7 mouse cellular contexts compared by ENCODE assay signal in genomic region chr3:95588604-95589086, GRCm38 (mm10). TPM values are rescaled to one million over a fixed set of nuclear protein-coding genes. Genes with fewer than 3 reads are reported as not detected.
DNase-seq lines count a peak whose midpoint lies in the region; ATAC-seq and TF ChIP-seq lines count a peak whose summit lies in the region.

Golph3l (plus strand) TSS chr3:95588934.

- H3K36me3 ChIP-seq in embryonic facial prominence, embryonic 10.5 days (replicated peaks), result peaks cover 24% of the 10 kb centered on the region
- H3K36me3 ChIP-seq in intestine, postnatal 0 days (ENCODE audit: control insufficient read depth, insufficient read depth), result peaks cover 12% of the 10 kb centered on the region; the same call in 1 of the 2 replicates
- peaks cover 19% of the 10 kb centered on the region for H3K36me3 ChIP-seq in midbrain, embryonic 12.5 days
- peaks cover 18% of the 10 kb centered on the region for H3K36me3 ChIP-seq in small intestine, adult 2 months (ENCODE audit: control insufficient read depth, insufficient read depth, low read length)

- TF ChIP-seq POLR2A in small intestine, adult 2 months (IDR thresholded peaks at IDR 0.05; ENCODE audit: low read depth, low read length), result no peak

- WGBS in embryonic facial prominence, embryonic 10.5 days, result 0% methylated on average over 12 of the region's 12 CpGs
- under 1% methylated on average over 12 of the region's 12 CpGs for WGBS in intestine, postnatal 0 days
- under 1% methylated on average over 12 of the region's 12 CpGs for WGBS in midbrain, embryonic 12.5 days
- WGBS in small intestine, adult 2 months, result under 1% methylated on average over 12 of the region's 12 CpGs

- peak within 1 kb of the TSS; percentile 69 for H3K4me3 ChIP-seq in embryonic facial prominence, embryonic 10.5 days
- H3K4me3 ChIP-seq in intestine, postnatal 0 days (ENCODE audit: low read depth, low read length), result peak within 1 kb of the TSS; percentile 78
- peak within 1 kb of the TSS; percentile 57 for H3K4me3 ChIP-seq in midbrain, embryonic 12.5 days
- peak within 1 kb of the TSS; percentile 80 for H3K4me3 ChIP-seq in small intestine, adult 2 months (ENCODE audit: low read depth, low read length)

- no peaks in the 10 kb centered on the region for H3K27me3 ChIP-seq in embryonic facial prominence, embryonic 10.5 days (replicated peaks; ENCODE audit: low read depth, poor library complexity, severe bottlenecking)
- no peaks in the 10 kb centered on the region for H3K27me3 ChIP-seq in intestine, postnatal 0 days (replicated peaks; ENCODE audit: control insufficient read depth, insufficient read depth, low read length)
- no peaks in the 10 kb centered on the region for H3K27me3 ChIP-seq in midbrain, embryonic 12.5 days
- no peaks in the 10 kb centered on the region for H3K27me3 ChIP-seq in small intestine, adult 2 months (ENCODE audit: control insufficient read depth, insufficient read depth, low read length)

- ATAC-seq in intestine, postnatal 0 days, result peak; percentile 100
- peak; percentile 100 for ATAC-seq in midbrain, embryonic 12.5 days (ENCODE audit: low FRiP score, low read depth)

- H3K9me3 ChIP-seq in embryonic facial prominence, embryonic 10.5 days, result no peaks in the 10 kb centered on the region
- H3K9me3 ChIP-seq in intestine, postnatal 0 days (ENCODE audit: control insufficient read depth), result no peaks in the 10 kb centered on the region
- H3K9me3 ChIP-seq in midbrain, embryonic 12.5 days, result no peaks in the 10 kb centered on the region

- peak; percentile 34; the same call in 1 of the 2 replicates for TF ChIP-seq CTCF in intestine, postnatal 0 days (IDR thresholded peaks at IDR 0.05; ENCODE audit: low read depth)
- TF ChIP-seq CTCF in small intestine, adult 2 months (IDR thresholded peaks at IDR 0.05; ENCODE audit: extremely low read depth, insufficient read length, insufficient replicate concordance, low read depth, low read length), result no peak

- DNase-seq in adrenal gland, postnatal 10 days, result peak; percentile 94
- DNase-seq in embryonic facial prominence, embryonic 10.5 days (ENCODE audit: low spot score), result peak; percentile 91
- peak; percentile 95 for DNase-seq in gonadal fat pad, adult 2 months (ENCODE audit: low read depth)
- DNase-seq in left cerebral cortex, postnatal 4 days, result peak; percentile 91

- peak within 1 kb of the TSS; percentile 79 for H3K27ac ChIP-seq in embryonic facial prominence, embryonic 10.5 days (replicated peaks)
- peak within 1 kb of the TSS; percentile 54; the same call in 1 of the 2 replicates for H3K27ac ChIP-seq in intestine, postnatal 0 days (ENCODE audit: low read depth, low read length)
- H3K27ac ChIP-seq in midbrain, embryonic 12.5 days (replicated peaks), result peak within 1 kb of the TSS; percentile 63; the same call in 1 of the 2 replicates
- peak within 1 kb of the TSS; percentile 92 for H3K27ac ChIP-seq in small intestine, adult 2 months (ENCODE audit: insufficient read depth, low read depth, low read length)

- H3K4me1 ChIP-seq in embryonic facial prominence, embryonic 10.5 days, result peaks cover 13% of the 10 kb centered on the region
- H3K4me1 ChIP-seq in intestine, postnatal 0 days (replicated peaks; ENCODE audit: control insufficient read depth, insufficient read depth, low read length), result no peaks in the 10 kb centered on the region
- peaks cover 8% of the 10 kb centered on the region; the same call in 1 of the 2 replicates for H3K4me1 ChIP-seq in midbrain, embryonic 12.5 days
- H3K4me1 ChIP-seq in small intestine, adult 2 months (ENCODE audit: control insufficient read depth, insufficient read depth, insufficient read length, low read length), result 0 out of 2 replicates have a peak, but pooled peaks cover 1% of the 10 kb centered on the region

- H3K9ac ChIP-seq in intestine, postnatal 0 days (ENCODE audit: low read depth, low read length), result peak within 1 kb of the TSS; percentile 50; the same call in 1 of the 2 replicates
- peak within 1 kb of the TSS; percentile 56 for H3K9ac ChIP-seq in midbrain, embryonic 12.5 days (replicated peaks)

- peak within 1 kb of the TSS; percentile 64 for H3K4me2 ChIP-seq in intestine, postnatal 0 days (replicated peaks; ENCODE audit: low read depth)
- H3K4me2 ChIP-seq in midbrain, embryonic 12.5 days (replicated peaks), result peak within 1 kb of the TSS; percentile 70

- intact Hi-C loops in left cerebral cortex, postnatal 4 days (cut with DNase I), result no loop called here

RNA-seq across cellular contexts. Expression of gene Golph3l, which starts in this region (rescaled TPM):
- total RNA-seq in adrenal gland, postnatal 10 days (2021), result 10 to 100 TPM; 31.9 to 35.4 TPM
- polyA plus RNA-seq in embryonic facial prominence, embryonic 10.5 days (2016; fragmentation: Nextera tagmentation; extraction: Ambion mirVana), result 29.7 and 30.3 TPM in 2 replicates
- 11.1 and 12.8 TPM in 2 replicates for polyA plus RNA-seq in gonadal fat pad, adult 2 months (2012; rRNA removed)
- 26.9 and 27.6 TPM in 2 replicates for polyA plus RNA-seq in intestine, postnatal 0 days (2015; fragmentation: Nextera tagmentation; extraction: Ambion mirVana)
- total RNA-seq in left cerebral cortex, postnatal 4 days (2021), result 10 to 100 TPM; 18.2 to 19.3 TPM
- polyA plus RNA-seq in midbrain, embryonic 12.5 days (2016; fragmentation: Nextera tagmentation; extraction: Ambion mirVana), result 37.8 and 38.6 TPM in 2 replicates
- polyA plus RNA-seq in small intestine, adult 2 months (2012; rRNA removed), result 1.8 and 4.8 TPM in 2 replicates

Comparison
In these comparisons a context has a peak if more than half of its experiments do, and no peak if none do; other contexts are left out.
1. Peak in every context shown above with its lines: DNase-seq, ATAC-seq, H3K4me3 ChIP-seq and H3K27ac ChIP-seq.